Mouse (Mus musculus): ENCODE measurements at regions not wholly inside any gene's neighbourhood (a gene's known extent, or its start where the extent isn't known, plus 50 kb on each side); places are given as distances from the start of the nearest gene placed in this dataset.

GRCm38 (mm10) chr11:17546286-17546685, 288.9 kb downstream of the C1d start:
- Histone ChIP-seq H3K4me2 (ENCODE audit: low read depth, low read length) (no peak overlapping the region), H3K9me3 (replicated peaks; ENCODE audit: control insufficient read depth, low read length) (no peaks in the 10 kb centered on the region), H3K27ac (ENCODE audit: low read length) (no peak overlapping the region), H3K4me3 (replicated peaks; ENCODE audit: low read length) (no peak overlapping the region), H3K4me1 (ENCODE audit: control insufficient read depth, insufficient read depth, low read length) (no peaks in the 10 kb centered on the region), H3K27me3 (ENCODE audit: control insufficient read depth, insufficient read depth, low read length) (no peaks in the 10 kb centered on the region), H3K36me3 (ENCODE audit: control insufficient read depth, insufficient read depth, low read length) (no peaks in the 10 kb centered on the region), H3K9ac (ENCODE audit: low read length) (no peak overlapping the region)
- ATAC-seq (ENCODE audit: insufficient read depth, low FRiP score) = no peak

GRCm38 (mm10) chr11:17549148-17549547, 291.8 kb downstream of the C1d start:
- no peak for ATAC-seq (ENCODE audit: insufficient read depth, low FRiP score)
- H3K4me3 ChIP-seq (replicated peaks; ENCODE audit: low read length) = no peak overlapping the region
- H3K4me1 ChIP-seq (ENCODE audit: control insufficient read depth, insufficient read depth, low read length) = no peaks in the 10 kb centered on the region
- no peak overlapping the region for H3K27ac ChIP-seq (ENCODE audit: low read length)
- WGBS = 84% methylated on average over 5 of the region's 5 CpGs
- no peak overlapping the region for H3K4me2 ChIP-seq (ENCODE audit: low read depth, low read length)
- H3K9ac ChIP-seq (ENCODE audit: low read length) = no peak overlapping the region
- no peaks in the 10 kb centered on the region for H3K36me3 ChIP-seq (ENCODE audit: control insufficient read depth, insufficient read depth, low read length)
- no peaks in the 10 kb centered on the region for H3K27me3 ChIP-seq (ENCODE audit: control insufficient read depth, insufficient read depth, low read length)
- H3K9me3 ChIP-seq (replicated peaks; ENCODE audit: control insufficient read depth, low read length) = no peaks in the 10 kb centered on the region

GRCm38 (mm10) chr11:17555276-17555675, 297.9 kb downstream of the C1d start:
- H3K9me3 ChIP-seq (replicated peaks; ENCODE audit: control insufficient read depth, low read length) = no peaks in the 10 kb centered on the region
- H3K4me3 ChIP-seq (replicated peaks; ENCODE audit: low read length) = no peak overlapping the region
- 42% methylated on average over 3 of the region's 3 CpGs for WGBS
- H3K36me3 ChIP-seq (ENCODE audit: control insufficient read depth, insufficient read depth, low read length) = no peaks in the 10 kb centered on the region
- no peak overlapping the region for H3K4me2 ChIP-seq (ENCODE audit: low read depth, low read length)
- no peaks in the 10 kb centered on the region for H3K27me3 ChIP-seq (ENCODE audit: control insufficient read depth, insufficient read depth, low read length)
- H3K4me1 ChIP-seq (ENCODE audit: control insufficient read depth, insufficient read depth, low read length) = no peaks in the 10 kb centered on the region
- no peak for ATAC-seq (ENCODE audit: insufficient read depth, low FRiP score)
- H3K9ac ChIP-seq (ENCODE audit: low read length) = no peak overlapping the region
- no peak overlapping the region for H3K27ac ChIP-seq (ENCODE audit: low read length)

GRCm38 (mm10) chr11:17591780-17592487, 334.6 kb downstream of the C1d start:
- no peak for ATAC-seq (ENCODE audit: insufficient read depth, low FRiP score)
- Histone ChIP-seq H3K4me1 (ENCODE audit: control insufficient read depth, insufficient read depth, low read length) (no peaks in the 10 kb centered on the region), H3K9me3 (replicated peaks; ENCODE audit: control insufficient read depth, low read length) (no peaks in the 10 kb centered on the region), H3K27ac (ENCODE audit: low read length) (no peak overlapping the region), H3K36me3 (ENCODE audit: control insufficient read depth, insufficient read depth, low read length) (no peaks in the 10 kb centered on the region), H3K4me3 (replicated peaks; ENCODE audit: low read length) (no peak overlapping the region), H3K9ac (ENCODE audit: low read length) (no peak overlapping the region), H3K4me2 (ENCODE audit: low read depth, low read length) (no peak overlapping the region), H3K27me3 (ENCODE audit: control insufficient read depth, insufficient read depth, low read length) (no peaks in the 10 kb centered on the region)
- WGBS = 56% methylated on average over 3 of the region's 3 CpGs

- H3K27me3 ChIP-seq (ENCODE audit: control insufficient read depth, insufficient read depth, low read length) = no peaks in the 10 kb centered on the region
- no peaks in the 10 kb centered on the region for H3K36me3 ChIP-seq (ENCODE audit: control insufficient read depth, insufficient read depth, low read length)
- H3K9ac ChIP-seq (ENCODE audit: low read length) = no peak overlapping the region
- peak overlapping the region; percentile 80 for H3K27ac ChIP-seq (ENCODE audit: low read length)
- no peak overlapping the region for H3K4me3 ChIP-seq (replicated peaks; ENCODE audit: low read length)
- H3K4me1 ChIP-seq (ENCODE audit: control insufficient read depth, insufficient read depth, low read length) = no peaks in the 10 kb centered on the region
- H3K4me2 ChIP-seq (ENCODE audit: low read depth, low read length) = no peak overlapping the region
- H3K9me3 ChIP-seq (replicated peaks; ENCODE audit: control insufficient read depth, low read length) = no peaks in the 10 kb centered on the region
- WGBS = 46% methylated on average over 6 of the region's 6 CpGs
- ATAC-seq (ENCODE audit: insufficient read depth, low FRiP score) = peak; percentile 80
Observed at GRCm38 (mm10) chr11:17603726-17604493, 346.5 kb downstream of the C1d start.

- Histone ChIP-seq H3K27me3 (ENCODE audit: control insufficient read depth, insufficient read depth, low read length) (no peaks in the 10 kb centered on the region), H3K4me3 (replicated peaks; ENCODE audit: low read length) (no peak overlapping the region), H3K9ac (ENCODE audit: low read length) (no peak overlapping the region), H3K4me1 (ENCODE audit: control insufficient read depth, insufficient read depth, low read length) (no peaks in the 10 kb centered on the region), H3K27ac (ENCODE audit: low read length) (no peak overlapping the region), H3K36me3 (ENCODE audit: control insufficient read depth, insufficient read depth, low read length) (no peaks in the 10 kb centered on the region), H3K4me2 (ENCODE audit: low read depth, low read length) (no peak overlapping the region), H3K9me3 (replicated peaks; ENCODE audit: control insufficient read depth, low read length) (no peaks in the 10 kb centered on the region)
- peak; percentile 82 for ATAC-seq (ENCODE audit: insufficient read depth, low FRiP score)
- 48% methylated on average over 3 of the region's 3 CpGs for WGBS
Observed at GRCm38 (mm10) chr11:17620462-17621248, 333.0 kb downstream of the Etaa1 start.

GRCm38 (mm10) chr11:17629541-17630171, 324.0 kb downstream of the Etaa1 start:
- Histone ChIP-seq H3K27me3 (ENCODE audit: control insufficient read depth, insufficient read depth, low read length) (no peaks in the 10 kb centered on the region), H3K9me3 (replicated peaks; ENCODE audit: control insufficient read depth, low read length) (no peaks in the 10 kb centered on the region), H3K27ac (ENCODE audit: low read length) (peak overlapping the region; percentile 75), H3K36me3 (ENCODE audit: control insufficient read depth, insufficient read depth, low read length) (no peaks in the 10 kb centered on the region), H3K9ac (ENCODE audit: low read length) (no peak overlapping the region), H3K4me1 (ENCODE audit: control insufficient read depth, insufficient read depth, low read length) (0 out of 2 replicates have a peak, but pooled peaks cover 6% of the 10 kb centered on the region), H3K4me3 (replicated peaks; ENCODE audit: low read length) (no peak overlapping the region), H3K4me2 (ENCODE audit: low read depth, low read length) (no peak overlapping the region)
- peak; percentile 71 for ATAC-seq (ENCODE audit: insufficient read depth, low FRiP score)
- 65% methylated on average over 2 of the region's 2 CpGs for WGBS

- H3K4me2 ChIP-seq (ENCODE audit: low read depth, low read length) = no peak overlapping the region
- ATAC-seq (ENCODE audit: insufficient read depth, low FRiP score) = no peak
- no peak overlapping the region for H3K9ac ChIP-seq (ENCODE audit: low read length)
- WGBS = no CpG with 5 or more reads among the region's 1 CpGs
- H3K9me3 ChIP-seq (replicated peaks; ENCODE audit: control insufficient read depth, low read length) = no peaks in the 10 kb centered on the region
- H3K27me3 ChIP-seq (ENCODE audit: control insufficient read depth, insufficient read depth, low read length) = no peaks in the 10 kb centered on the region
- H3K4me1 ChIP-seq (ENCODE audit: control insufficient read depth, insufficient read depth, low read length) = 0 out of 2 replicates have a peak, but pooled peaks cover 6% of the 10 kb centered on the region
- no peak overlapping the region for H3K4me3 ChIP-seq (replicated peaks; ENCODE audit: low read length)
- no peaks in the 10 kb centered on the region for H3K36me3 ChIP-seq (ENCODE audit: control insufficient read depth, insufficient read depth, low read length)
- no peak overlapping the region for H3K27ac ChIP-seq (ENCODE audit: low read length)
Observed at GRCm38 (mm10) chr11:17630172-17630553, 323.5 kb downstream of the Etaa1 start.
